Mouse (Mus musculus) myocyte (in vitro differentiated cells): Measurements from ENCODE around the gene Gm10277. TPM values are rescaled to one million over a fixed set of nuclear protein-coding genes. Genes with fewer than 3 reads are reported as not detected.

Experiments
- H3K27me3 ChIP-seq: one replicate; pipeline ENCODE4 v1.6.1; 2011; ENCODE audit not compliant: control insufficient read depth, insufficient read depth, insufficient read length
- H3K36me3 ChIP-seq: one replicate; pipeline ENCODE4 v1.6.1; 2011; ENCODE audit not compliant: control insufficient read depth, insufficient read depth
- H3K4me2 ChIP-seq: one replicate; pipeline ENCODE4 v1.6.1; 2011; ENCODE audit warnings: low read depth, control low read depth
- H3K4me3 ChIP-seq: one replicate; pipeline ENCODE4 v1.5.1; 2011; ENCODE audit warnings: mild to moderate bottlenecking, control low read depth, moderate library complexity
- H3K79me2 ChIP-seq: one replicate; pipeline ENCODE4 v1.6.1; 2011; ENCODE audit not compliant: control insufficient read depth, insufficient read depth
- H3ac ChIP-seq: one replicate; pipeline ENCODE4 v1.6.1; 2011; ENCODE audit not compliant: control insufficient read depth, insufficient read length
- CEBPB ChIP-seq: IDR thresholded peaks from 2 replicates; pipeline ENCODE4 v1.6.1; 2011; ENCODE audit warnings: mild to moderate bottlenecking, moderate library complexity; ENCODE audit not compliant: poor library complexity, insufficient read depth, severe bottlenecking
- E2F4 ChIP-seq: IDR thresholded peaks from one replicate; pipeline ENCODE4 v1.6.1; 2011; ENCODE audit warnings: mild to moderate bottlenecking, control low read depth, moderate library complexity; ENCODE audit not compliant: insufficient read depth
- MAX ChIP-seq: IDR thresholded peaks from one replicate; pipeline ENCODE4 v1.6.1; 2011; ENCODE audit warnings: low read depth, mild to moderate bottlenecking, control low read depth
- MYOD1 ChIP-seq, 3 experiments: IDR thresholded peaks; one replicate each; pipeline ENCODE4 v1.6.1; 2011; ENCODE audit warnings: control low read depth in 2 of 3, low read depth in 2 of 3, mild to moderate bottlenecking in 2 of 3, moderate library complexity in 1 of 3; ENCODE audit not compliant: insufficient read length in 2 of 3, control insufficient read depth in 1 of 3
- MYOG ChIP-seq, 3 experiments: IDR thresholded peaks; one replicate each; pipeline ENCODE4 v1.6.1; 2011; ENCODE audit warnings: control low read depth in 2 of 3, low read depth in 2 of 3, mild to moderate bottlenecking in 2 of 3; ENCODE audit not compliant: insufficient read length in 2 of 3, control insufficient read depth in 1 of 3, insufficient read depth in 1 of 3
- POLR2A ChIP-seq: IDR thresholded peaks from one replicate; pipeline ENCODE4 v1.6.1; 2011; ENCODE audit warnings: low read depth, mild to moderate bottlenecking, control low read depth, moderate library complexity; ENCODE audit not compliant: insufficient read length
- POLR2AphosphoS2 ChIP-seq: IDR thresholded peaks from one replicate; pipeline ENCODE4 v1.6.1; 2011; ENCODE audit warnings: low read depth, control low read depth; ENCODE audit not compliant: insufficient read length
- REST ChIP-seq: IDR thresholded peaks from one replicate; pipeline ENCODE4 v1.6.1; 2011; ENCODE audit warnings: mild to moderate bottlenecking, control low read depth, moderate library complexity; ENCODE audit not compliant: insufficient read depth, insufficient read length
- SRF ChIP-seq: IDR thresholded peaks from one replicate; pipeline ENCODE4 v1.6.1; 2011; ENCODE audit warnings: low read depth; ENCODE audit not compliant: control insufficient read depth, insufficient read length
- TCF12 ChIP-seq: IDR thresholded peaks from one replicate; pipeline ENCODE4 v1.6.1; 2011; ENCODE audit warnings: mild to moderate bottlenecking, control low read depth; ENCODE audit not compliant: poor library complexity, insufficient read depth, severe bottlenecking
- TCF3 ChIP-seq: IDR thresholded peaks from one replicate; pipeline ENCODE4 v1.6.1; 2011; ENCODE audit warnings: low read depth, control low read depth; ENCODE audit not compliant: insufficient read length
- USF1 ChIP-seq: IDR thresholded peaks from one replicate; pipeline ENCODE4 v1.6.1; 2011; ENCODE audit warnings: low read depth, mild to moderate bottlenecking, control low read depth, moderate library complexity
- polyA plus RNA-seq: library from polyadenylated mRNA; unstranded; fragments of >200 nt; fragmentation: generic; extraction: Trizol; gene quantifications from one replicate; pipeline ENCODE4 v1.2.1, GENCODE M21; 2012; ENCODE audit warnings: missing spikeins

The Gm10277 gene
- polyA plus RNA-seq, 1 experiment, result 0.07 TPM

- Histone ChIP-seq H3K4me3 (no peak overlapping the region), H3K79me2 (no peaks in the 10 kb centered on the region)
These were observed 38.3 kb upstream of the Gm10277 start for GRCm38 (mm10) chr11:77825853-77826252.

GRCm38 (mm10) chr11:77822781-77823180 is 35.2 kb upstream of the Gm10277 start:
- Histone ChIP-seq H3K27me3 (no peaks in the 10 kb centered on the region), H3K4me3 (no peak overlapping the region), H3K79me2 (no peaks in the 10 kb centered on the region), H3K36me3 (peaks cover 51% of the 10 kb centered on the region), H3K4me2 (no peak overlapping the region), H3ac (no peak overlapping the region)
- TF ChIP-seq REST (no peak), POLR2AphosphoS2 (no peak), CEBPB (no peak), TCF12 (no peak), POLR2A (no peak), TCF3 (no peak), MYOD1 (IDR thresholded peaks at IDR 0.05; ENCODE audit: control insufficient read depth in 1 of 3, insufficient read length in 2 of 3, low read depth in 2 of 3) (no peak), E2F4 (no peak), SRF (no peak), USF1 (no peak), MYOG (IDR thresholded peaks at IDR 0.05; ENCODE audit: control insufficient read depth in 1 of 3, insufficient read depth in 1 of 3, insufficient read length in 2 of 3, low read depth in 2 of 3) (no peak)

More at GRCm38 (mm10) chr11:77825853-77826252, 38.3 kb upstream of the Gm10277 start:
- TF ChIP-seq REST, result no peak
- no peak for TF ChIP-seq POLR2A
- no peak for TF ChIP-seq TCF3
- no peak for TF ChIP-seq TCF12
- TF ChIP-seq USF1, result no peak
- no peak for TF ChIP-seq POLR2AphosphoS2
- TF ChIP-seq CEBPB, result no peak
- no peak for TF ChIP-seq E2F4
- no peak for TF ChIP-seq SRF
- no peak for TF ChIP-seq MYOG (IDR thresholded peaks at IDR 0.05; ENCODE audit: control insufficient read depth in 1 of 3, insufficient read depth in 1 of 3, insufficient read length in 2 of 3, low read depth in 2 of 3)
- Histone ChIP-seq H3K27me3 (no peaks in the 10 kb centered on the region), H3ac (no peak overlapping the region), H3K4me2 (no peak overlapping the region), H3K36me3 (peaks cover 54% of the 10 kb centered on the region)

GRCm38 (mm10) chr11:77821648-77822047 is 34.1 kb upstream of the Gm10277 start:
- no peaks in the 10 kb centered on the region for H3K27me3 ChIP-seq
- TF ChIP-seq REST (no peak), MAX (no peak), SRF (no peak), MYOG (IDR thresholded peaks at IDR 0.05; ENCODE audit: control insufficient read depth in 1 of 3, insufficient read depth in 1 of 3, insufficient read length in 2 of 3, low read depth in 2 of 3) (no peak), CEBPB (no peak), TCF12 (no peak), POLR2AphosphoS2 (no peak)
- no peak overlapping the region for H3K4me3 ChIP-seq
- no peak overlapping the region for H3ac ChIP-seq
- H3K4me2 ChIP-seq, result no peak overlapping the region
- H3K36me3 ChIP-seq, result peaks cover 48% of the 10 kb centered on the region
- no peaks in the 10 kb centered on the region for H3K79me2 ChIP-seq

GRCm38 (mm10) chr11:77816003-77816402 is 28.5 kb upstream of the Gm10277 start:
- Histone ChIP-seq H3K4me2 (no peak overlapping the region), H3K79me2 (peaks cover 8% of the 10 kb centered on the region), H3ac (no peak overlapping the region), H3K27me3 (no peaks in the 10 kb centered on the region), H3K36me3 (peaks cover 28% of the 10 kb centered on the region), H3K4me3 (no peak overlapping the region)
- TF ChIP-seq MAX (no peak), MYOG (IDR thresholded peaks at IDR 0.05; ENCODE audit: control insufficient read depth in 1 of 3, insufficient read depth in 1 of 3, insufficient read length in 2 of 3, low read depth in 2 of 3) (no peak), MYOD1 (IDR thresholded peaks at IDR 0.05; ENCODE audit: control insufficient read depth in 1 of 3, insufficient read length in 2 of 3, low read depth in 2 of 3) (no peak), POLR2AphosphoS2 (no peak)

- TF ChIP-seq MYOD1 (IDR thresholded peaks at IDR 0.05; ENCODE audit: control insufficient read depth in 1 of 3, insufficient read length in 2 of 3, low read depth in 2 of 3) (peak in 2 of 3 experiments; percentile 12 to 52), MYOG (IDR thresholded peaks at IDR 0.05; ENCODE audit: control insufficient read depth in 1 of 3, insufficient read depth in 1 of 3, insufficient read length in 2 of 3, low read depth in 2 of 3) (peak in 2 of 3 experiments; percentile 42 to 77), POLR2A (no peak)
These were observed 26.4 kb upstream of the Gm10277 start for GRCm38 (mm10) chr11:77813969-77814368.

More at GRCm38 (mm10) chr11:77813969-77814368, 26.4 kb upstream of the Gm10277 start:
- Histone ChIP-seq H3K4me2 (peak overlapping the region; percentile 35), H3K79me2 (peaks cover 12% of the 10 kb centered on the region), H3K4me3 (no peak overlapping the region), H3ac (no peak overlapping the region), H3K27me3 (no peaks in the 10 kb centered on the region), H3K36me3 (peaks cover 19% of the 10 kb centered on the region)
